Mouse (Mus musculus) MEL (cell line): Measurements from ENCODE around the gene Kank3. TPM values are rescaled to one million over a fixed set of nuclear protein-coding genes. Genes with fewer than 3 reads are reported as not detected.

Experiments used
- DNase-seq: peaks from one replicate; pipeline ENCODE4 v3.0.0; 2011; ENCODE audit warnings: low read depth, low spot score
- H3K27ac ChIP-seq: 2 replicates; pipeline ENCODE4 v1.5.1; 2012; ENCODE audit warnings: low read depth, mild to moderate bottlenecking, control low read depth, low read length, moderate library complexity; ENCODE audit not compliant: control insufficient read depth
- H3K27me3 ChIP-seq, 2 experiments: fragments of 150-350 bp in 1 of 2; sonication (generic) in 1 of 2; 2 replicates each; pipeline ENCODE4 v1.6.1; 2012; ENCODE audit warnings: low read length in 2 of 2, mild to moderate bottlenecking in 2 of 2, improper control_type of control experiment in 1 of 2, moderate library complexity in 1 of 2; ENCODE audit not compliant: insufficient read depth in 2 of 2, control insufficient read depth in 1 of 2
- H3K36me3 ChIP-seq, 2 experiments: 2 replicates each; pipeline ENCODE4 v1.6.1; 2012 to 2014; ENCODE audit warnings: low read length in 2 of 2, improper control_type of control experiment in 1 of 2, inconsistent platforms in 1 of 2, mild to moderate bottlenecking in 1 of 2; ENCODE audit not compliant: insufficient read depth in 2 of 2, control insufficient read depth in 1 of 2
- H3K4me1 ChIP-seq, 2 experiments: fragments of 150-350 bp in 1 of 2; sonication (generic) in 1 of 2; 2 replicates each; pipeline ENCODE4 v1.6.1; 2012; ENCODE audit warnings: low read length in 2 of 2, improper control_type of control experiment in 1 of 2, mild to moderate bottlenecking in 1 of 2; ENCODE audit not compliant: insufficient read depth in 2 of 2, control insufficient read depth in 1 of 2
- H3K4me3 ChIP-seq, 2 experiments: fragments of 150-350 bp in 1 of 2; sonication (generic) in 1 of 2; 2 replicates each; pipeline ENCODE4 v1.5.1; 2012; ENCODE audit warnings: low read depth in 2 of 2, low read length in 2 of 2, mild to moderate bottlenecking in 2 of 2, moderate library complexity in 2 of 2, control low read depth in 1 of 2, improper control_type of control experiment in 1 of 2; ENCODE audit not compliant: control insufficient read depth in 1 of 2, insufficient read depth in 1 of 2
- H3K79me2 ChIP-seq: 2 replicates; pipeline ENCODE4 v1.6.1; 2012; ENCODE audit warnings: mild to moderate bottlenecking, low read length, moderate library complexity; ENCODE audit not compliant: control insufficient read depth, poor library complexity, insufficient read depth
- H3K9ac ChIP-seq: 2 replicates; pipeline ENCODE4 v1.6.1; 2012; ENCODE audit warnings: low read depth, mild to moderate bottlenecking, control low read depth, low read length, moderate library complexity; ENCODE audit not compliant: control insufficient read depth, poor library complexity, severe bottlenecking
- H3K9me3 ChIP-seq: fragments of 150-350 bp; sonication (generic); replicated peaks from 2 replicates; pipeline ENCODE4 v1.6.1; 2012; ENCODE audit warnings: mild to moderate bottlenecking, low read length, improper control_type of control experiment, moderate library complexity; ENCODE audit not compliant: insufficient read depth
- BHLHE40 ChIP-seq: IDR thresholded peaks from 2 replicates; pipeline ENCODE4 v1.6.1; 2012; ENCODE audit warnings: low read depth, mild to moderate bottlenecking, inconsistent platforms, low read length, improper control_type of control experiment, borderline replicate concordance
- CHD1 ChIP-seq: IDR thresholded peaks from 2 replicates; pipeline ENCODE4 v1.6.1; 2012; ENCODE audit warnings: low read depth, mild to moderate bottlenecking, inconsistent platforms, low read length, improper control_type of control experiment
- CHD2 ChIP-seq: IDR thresholded peaks from 2 replicates; pipeline ENCODE4 v1.6.1; 2011; ENCODE audit warnings: low read length, improper control_type of control experiment
- CTCF ChIP-seq, 3 experiments: IDR thresholded peaks in 2 of 3; conservative IDR thresholded peaks in 1 of 3; 2 replicates each; pipeline ENCODE4 v1.5.1; 2011 to 2012; ENCODE audit warnings: low read length in 3 of 3, low read depth in 2 of 3, mild to moderate bottlenecking in 2 of 3, improper control_type of control experiment in 1 of 3, inconsistent platforms in 1 of 3, mixed read lengths in 1 of 3, moderate library complexity in 1 of 3; ENCODE audit not compliant: control insufficient read depth in 1 of 3, insufficient read depth in 1 of 3, poor library complexity in 1 of 3, severe bottlenecking in 1 of 3
- ELF1 ChIP-seq: IDR thresholded peaks from 2 replicates; pipeline ENCODE4 v1.6.1; 2014; ENCODE audit warnings: low read depth, mild to moderate bottlenecking, inconsistent platforms, low read length, improper control_type of control experiment, moderate library complexity
- EP300 ChIP-seq, 2 experiments: IDR thresholded peaks; 2 replicates each; pipeline ENCODE4 v1.6.1; 2011; ENCODE audit warnings: improper control_type of control experiment in 2 of 2, low read length in 2 of 2, low read depth in 1 of 2, mild to moderate bottlenecking in 1 of 2
- GATA1 ChIP-seq: IDR thresholded peaks from 2 replicates; pipeline ENCODE4 v1.6.1; 2011; ENCODE audit warnings: low read depth, low read length, improper control_type of control experiment
- JUND ChIP-seq: IDR thresholded peaks from 2 replicates; pipeline ENCODE4 v1.6.1; 2011; ENCODE audit warnings: low read depth, mild to moderate bottlenecking, improper control_type of control experiment, low read length
- MXI1 ChIP-seq: IDR thresholded peaks from 2 replicates; pipeline ENCODE4 v1.6.1; 2011; ENCODE audit warnings: mild to moderate bottlenecking, low read depth, low read length, improper control_type of control experiment
- MYB ChIP-seq: IDR thresholded peaks from 2 replicates; pipeline ENCODE4 v1.6.1; 2011; ENCODE audit warnings: mild to moderate bottlenecking, low read depth, low read length, improper control_type of control experiment
- NRF1 ChIP-seq: IDR thresholded peaks from 2 replicates; pipeline ENCODE4 v1.6.1; 2014; ENCODE audit warnings: low read depth, mild to moderate bottlenecking, inconsistent platforms, low read length, improper control_type of control experiment, moderate library complexity; ENCODE audit not compliant: poor library complexity, insufficient read depth, severe bottlenecking
- POLR2A ChIP-seq, 2 experiments: IDR thresholded peaks; 2 replicates each; pipeline ENCODE4 v1.6.1; 2011 to 2012; ENCODE audit warnings: low read length in 2 of 2, mild to moderate bottlenecking in 2 of 2, control low read depth in 1 of 2, improper control_type of control experiment in 1 of 2, low read depth in 1 of 2, moderate library complexity in 1 of 2; ENCODE audit not compliant: control insufficient read depth in 1 of 2, insufficient read depth in 1 of 2, poor library complexity in 1 of 2
- POLR2AphosphoS2 ChIP-seq: IDR thresholded peaks from 2 replicates; pipeline ENCODE4 v1.6.1; 2011; ENCODE audit warnings: low read length, improper control_type of control experiment
- RAD21 ChIP-seq: IDR thresholded peaks from 2 replicates; pipeline ENCODE4 v1.6.1; 2011; ENCODE audit warnings: mild to moderate bottlenecking, low read depth, low read length, improper control_type of control experiment
- TAL1 ChIP-seq: IDR thresholded peaks from 2 replicates; pipeline ENCODE4 v1.6.1; 2012; ENCODE audit warnings: mild to moderate bottlenecking, inconsistent platforms, low read length, moderate library complexity, mixed read lengths
- TCF12 ChIP-seq: IDR thresholded peaks from 2 replicates; pipeline ENCODE4 v1.6.1; 2014; ENCODE audit warnings: low read depth, mild to moderate bottlenecking, inconsistent platforms, low read length, improper control_type of control experiment, moderate library complexity
- ZC3H11A ChIP-seq: IDR thresholded peaks from 2 replicates; pipeline ENCODE4 v1.6.1; 2012; ENCODE audit warnings: low read depth, mild to moderate bottlenecking, inconsistent platforms, low read length, improper control_type of control experiment
- ZKSCAN1 ChIP-seq: IDR thresholded peaks from 2 replicates; pipeline ENCODE4 v1.6.1; 2012; ENCODE audit warnings: low read depth, mild to moderate bottlenecking, inconsistent platforms, low read length, improper control_type of control experiment, moderate library complexity
- ZNF384 ChIP-seq: IDR thresholded peaks from 2 replicates; pipeline ENCODE4 v1.6.1; 2012; ENCODE audit warnings: low read depth, mild to moderate bottlenecking, inconsistent platforms, low read length, improper control_type of control experiment
- polyA plus RNA-seq, 2 experiments: library from polyadenylated mRNA; stranded (reverse) in 1 of 2; unstranded in 1 of 2; fragments of >175 nt in 1 of 2; fragments of >200 nt in 1 of 2; gene quantifications; 2 replicates each; pipeline versions ENCODE4 v1.2.1 to v1.2.4; 2012; ENCODE audit warnings: low replicate concordance in 2 of 2, low read depth in 1 of 2; ENCODE audit not compliant: insufficient read length in 2 of 2, insufficient read depth in 1 of 2, missing spikeins in 1 of 2
- total RNA-seq: library from RNA; depleted of rRNA; stranded (reverse); fragments of 300-350 nt; gene quantifications from 2 replicates; pipeline ENCODE4 v1.2.3, GENCODE M21; 2012

Kank3 gene
- total and polyA plus RNA-seq, 3 experiments: 5.2 to 5.5 TPM; not detected in 1

DNA sequence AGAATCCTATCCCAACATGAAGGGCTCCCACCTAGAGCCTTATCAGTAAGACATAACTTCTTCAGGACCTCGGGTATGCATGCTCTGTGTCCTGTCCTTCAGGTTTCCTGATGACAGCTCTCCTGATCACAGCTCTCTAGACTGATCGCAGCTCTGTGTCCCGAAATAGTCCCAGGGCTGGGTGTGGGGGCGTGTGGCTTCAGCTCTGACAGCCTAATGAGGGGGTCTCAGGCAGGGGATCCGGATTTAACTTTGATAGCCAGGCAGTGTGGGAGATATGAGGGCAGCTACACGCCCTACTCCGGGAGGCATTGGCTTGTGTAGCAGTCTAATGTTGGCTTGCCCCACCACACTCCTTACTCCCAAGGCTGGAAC, 810 bp downstream of the Kank3 start:
- H3K9me3 ChIP-seq: no peaks in the 10 kb centered on the region
- no peaks in the 10 kb centered on the region for H3K79me2 ChIP-seq
- H3K9ac ChIP-seq: peak overlapping the region; percentile 66
- H3K4me3 ChIP-seq: peak overlapping the region; percentile 83 to 86
- H3K27me3 ChIP-seq: no peaks in the 10 kb centered on the region
- H3K36me3 ChIP-seq: peaks cover 0 to 4% of the 10 kb centered on the region in 2 experiments; a peak in 1 of 4 replicates
- H3K4me1 ChIP-seq: peaks cover 5 to 9% of the 10 kb centered on the region in 2 experiments
- H3K27ac ChIP-seq: no peak overlapping the region
- TF ChIP-seq ZKSCAN1 (no peak), CHD1 (no peak), CTCF (IDR thresholded peaks at IDR 0.05 in 2 of 3, conservative IDR thresholded peaks at IDR 0.05 in 1 of 3; ENCODE audit: control insufficient read depth in 1 of 3, insufficient read depth in 1 of 3, low read depth in 2 of 3, low read length in 3 of 3, poor library complexity in 1 of 3, severe bottlenecking in 1 of 3) (no peak), TCF12 (no peak), MXI1 (no peak), MYB (no peak), ZC3H11A (no peak), ZNF384 (no peak), TAL1 (no peak), GATA1 (no peak), JUND (no peak), CHD2 (no peak), BHLHE40 (no peak), EP300 (IDR thresholded peaks at IDR 0.05; ENCODE audit: low read depth in 1 of 2, low read length in 2 of 2) (no peak), NRF1 (no peak)
- TF ChIP-seq, all 39 proteins: peak for 0
- peak; percentile 47 for DNase-seq

DNA sequence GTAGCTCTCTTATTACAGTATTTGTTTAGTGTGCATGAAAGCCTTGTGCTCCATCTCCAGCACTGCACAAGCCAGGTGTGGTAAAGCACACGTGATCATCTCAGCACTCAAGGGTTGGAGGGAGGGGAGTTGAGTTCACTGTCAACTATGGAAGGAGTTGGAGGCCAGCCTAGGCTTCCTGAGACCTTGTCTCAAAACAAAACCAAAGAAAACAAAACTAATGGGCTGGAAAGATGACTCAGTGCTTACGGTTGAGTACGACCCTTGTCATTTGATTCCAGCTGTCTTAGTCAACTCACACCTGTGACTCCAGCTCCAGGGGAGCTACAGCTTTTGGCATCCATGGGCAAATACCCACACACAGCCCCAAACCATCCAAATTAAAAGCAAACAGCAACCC, 2.2 kb downstream of the Kank3 start:
- Histone ChIP-seq H3K9ac (no peak overlapping the region), H3K27me3 (no peaks in the 10 kb centered on the region), H3K36me3 (peaks cover 0 to 8% of the 10 kb centered on the region in 2 experiments; a peak in 1 of 4 replicates), H3K79me2 (peaks cover 2% of the 10 kb centered on the region; the same call in 1 of the 2 replicates), H3K4me3 (no peak overlapping the region), H3K27ac (no peak overlapping the region), H3K9me3 (no peaks in the 10 kb centered on the region), H3K4me1 (peaks cover 5 to 14% of the 10 kb centered on the region in 2 experiments)
- TF ChIP-seq ZKSCAN1: no peak
- TF ChIP-seq TAL1: no peak
- no peak for TF ChIP-seq POLR2A (IDR thresholded peaks at IDR 0.05; ENCODE audit: control insufficient read depth in 1 of 2, insufficient read depth in 1 of 2, low read depth in 1 of 2, low read length in 2 of 2, poor library complexity in 1 of 2)
- no peak for TF ChIP-seq ELF1
- no peak for TF ChIP-seq POLR2AphosphoS2
- TF ChIP-seq RAD21: no peak
- no peak for TF ChIP-seq JUND
- DNase-seq: no peak
